In genomic region chr13:115100381-115101177, GRCm38 (mm10) we compare ENCODE assay signal across 8 mouse cellular contexts. TPM values are rescaled to one million over a fixed set of nuclear protein-coding genes. Genes with fewer than 3 reads are reported as not detected.
DNase-seq lines count a peak whose midpoint lies in the region; ATAC-seq and TF ChIP-seq lines count a peak whose summit lies in the region.

No protein-coding gene starts in this region.

- DNase-seq in kidney, postnatal 0 days (ENCODE audit: low spot score): peak; percentile 28
- no peak for DNase-seq in kidney, adult 11 months
- DNase-seq in hindbrain, postnatal 0 days (ENCODE audit: low spot score): no peak
- DNase-seq in cerebellum, postnatal 25 days: no peak
- no peak for DNase-seq in retina, postnatal 1 day
- no peak for DNase-seq in right cerebral cortex, postnatal 4 days

- peak overlapping the region; percentile 81 for H3K4me2 ChIP-seq in kidney, postnatal 0 days (ENCODE audit: low read length)
- H3K4me2 ChIP-seq in embryonic facial prominence, embryonic 13.5 days: peak overlapping the region; percentile 98
- peak overlapping the region; percentile 82 for H3K4me2 ChIP-seq in hindbrain, postnatal 0 days (ENCODE audit: low read depth, low read length)
- peak overlapping the region; percentile 87 for H3K4me2 ChIP-seq in midbrain, embryonic 15.5 days

- no peaks in the 10 kb centered on the region for H3K4me1 ChIP-seq in kidney, postnatal 0 days (replicated peaks; ENCODE audit: insufficient read depth, low read length)
- peaks cover 12% of the 10 kb centered on the region; the same call in 1 of the 2 replicates for H3K4me1 ChIP-seq in embryonic facial prominence, embryonic 13.5 days
- H3K4me1 ChIP-seq in hindbrain, postnatal 0 days (ENCODE audit: insufficient read depth, low read length): 0 out of 2 replicates have a peak, but pooled peaks cover 3% of the 10 kb centered on the region
- peaks cover 13% of the 10 kb centered on the region for H3K4me1 ChIP-seq in midbrain, embryonic 15.5 days

- H3K27ac ChIP-seq in kidney, postnatal 0 days: peak overlapping the region; percentile 95
- no peak overlapping the region for H3K27ac ChIP-seq in embryonic facial prominence, embryonic 13.5 days
- H3K27ac ChIP-seq in hindbrain, postnatal 0 days: peak overlapping the region; percentile 62; the same call in 1 of the 2 replicates
- H3K27ac ChIP-seq in midbrain, embryonic 15.5 days: no peak overlapping the region

- ATAC-seq in kidney, postnatal 0 days (replicated peaks; ENCODE audit: low FRiP score, low read depth): no peak
- ATAC-seq in embryonic facial prominence, embryonic 13.5 days (ENCODE audit: insufficient number of reproducible peaks, insufficient read depth, low FRiP score, low TSS enrichment, low read depth): no peak
- no peak for ATAC-seq in hindbrain, postnatal 0 days
- no peak for ATAC-seq in midbrain, embryonic 15.5 days (replicated peaks)

- 26% methylated on average over 11 of the region's 11 CpGs for WGBS in kidney, postnatal 0 days
- WGBS in embryonic facial prominence, embryonic 13.5 days: 30% methylated on average over 11 of the region's 11 CpGs
- WGBS in hindbrain, postnatal 0 days: 34% methylated on average over 11 of the region's 11 CpGs
- 34% methylated on average over 11 of the region's 11 CpGs for WGBS in midbrain, embryonic 15.5 days

- H3K4me3 ChIP-seq in kidney, postnatal 0 days (replicated peaks; ENCODE audit: low read depth, low read length): peak overlapping the region; percentile 79
- peak overlapping the region; percentile 56 for H3K4me3 ChIP-seq in embryonic facial prominence, embryonic 13.5 days
- peak overlapping the region; percentile 54 for H3K4me3 ChIP-seq in hindbrain, postnatal 0 days (ENCODE audit: low read length)
- H3K4me3 ChIP-seq in midbrain, embryonic 15.5 days: peak overlapping the region; percentile 47

- H3K36me3 ChIP-seq in kidney, postnatal 0 days (ENCODE audit: insufficient read depth, low read length): no peaks in the 10 kb centered on the region
- H3K36me3 ChIP-seq in embryonic facial prominence, embryonic 13.5 days: no peaks in the 10 kb centered on the region
- no peaks in the 10 kb centered on the region for H3K36me3 ChIP-seq in hindbrain, postnatal 0 days (ENCODE audit: insufficient read depth, low read length)
- no peaks in the 10 kb centered on the region for H3K36me3 ChIP-seq in midbrain, embryonic 15.5 days (replicated peaks)

- no peaks in the 10 kb centered on the region for H3K9me3 ChIP-seq in kidney, postnatal 0 days (replicated peaks; ENCODE audit: low read length)
- no peaks in the 10 kb centered on the region for H3K9me3 ChIP-seq in embryonic facial prominence, embryonic 13.5 days
- no peaks in the 10 kb centered on the region for H3K9me3 ChIP-seq in hindbrain, postnatal 0 days (ENCODE audit: low read length)
- no peaks in the 10 kb centered on the region for H3K9me3 ChIP-seq in midbrain, embryonic 15.5 days

- H3K27me3 ChIP-seq in kidney, postnatal 0 days (ENCODE audit: insufficient read depth, low read length): no peaks in the 10 kb centered on the region
- peaks cover 26% of the 10 kb centered on the region for H3K27me3 ChIP-seq in embryonic facial prominence, embryonic 13.5 days
- no peaks in the 10 kb centered on the region for H3K27me3 ChIP-seq in hindbrain, postnatal 0 days (ENCODE audit: insufficient read depth, low read length)
- peaks cover 25% of the 10 kb centered on the region for H3K27me3 ChIP-seq in midbrain, embryonic 15.5 days (replicated peaks)

- peak overlapping the region; percentile 81 for H3K9ac ChIP-seq in kidney, postnatal 0 days (ENCODE audit: low read depth, low read length)
- peak overlapping the region; percentile 73; the same call in 1 of the 2 replicates for H3K9ac ChIP-seq in embryonic facial prominence, embryonic 13.5 days
- peak overlapping the region; percentile 33 for H3K9ac ChIP-seq in hindbrain, postnatal 0 days (replicated peaks; ENCODE audit: low read length)
- H3K9ac ChIP-seq in midbrain, embryonic 15.5 days: no peak overlapping the region

- no peak for TF ChIP-seq CTCF in kidney, postnatal 0 days (IDR thresholded peaks at IDR 0.05; ENCODE audit: low read depth)
- no peak for TF ChIP-seq CTCF in hindbrain, postnatal 0 days (IDR thresholded peaks at IDR 0.05; ENCODE audit: low read depth)

RNA-seq across cellular contexts. Expression of gene Gm49395, which starts 1.1 kb away (rescaled TPM):
- polyA plus RNA-seq in kidney, postnatal 0 days (2015; fragmentation: Nextera tagmentation; extraction: Ambion mirVana): 12.1 and 15.3 TPM in 2 replicates
- 2.6 and 3.4 TPM in 2 replicates for polyA plus RNA-seq in embryonic facial prominence, embryonic 13.5 days (2015; fragmentation: Nextera tagmentation; extraction: Ambion mirVana)
- 0.90 TPM in 1 of 2 replicates, not detected in the other for total RNA-seq in hindbrain, postnatal 0 days (2014; rRNA removed)
- 2.9 and 4.2 TPM in 2 replicates for polyA plus RNA-seq in hindbrain, postnatal 0 days (2015; fragmentation: Nextera tagmentation; extraction: Ambion mirVana)
- 2.2 and 2.7 TPM in 2 replicates for polyA plus RNA-seq in midbrain, embryonic 15.5 days (2015; fragmentation: Nextera tagmentation; extraction: Ambion mirVana)

RNA-seq across cellular contexts. Expression of gene Itga1, which starts 1.2 kb away (rescaled TPM):
- 27.1 and 29.4 TPM in 2 replicates for polyA plus RNA-seq in kidney, postnatal 0 days (2015; fragmentation: Nextera tagmentation; extraction: Ambion mirVana)
- polyA plus RNA-seq in embryonic facial prominence, embryonic 13.5 days (2015; fragmentation: Nextera tagmentation; extraction: Ambion mirVana): 3.6 TPM in 2 replicates
- 4.6 and 6.8 TPM in 2 replicates for total RNA-seq in hindbrain, postnatal 0 days (2014; rRNA removed)
- polyA plus RNA-seq in hindbrain, postnatal 0 days (2015; fragmentation: Nextera tagmentation; extraction: Ambion mirVana): 3.7 and 4.1 TPM in 2 replicates
- 7.2 and 7.6 TPM in 2 replicates for polyA plus RNA-seq in midbrain, embryonic 15.5 days (2015; fragmentation: Nextera tagmentation; extraction: Ambion mirVana)

RNA-seq across cellular contexts. Expression of gene Pelo, which starts 10.6 kb away (rescaled TPM):
- polyA plus RNA-seq in kidney, postnatal 0 days (2015; fragmentation: Nextera tagmentation; extraction: Ambion mirVana): 8.4 and 9.9 TPM in 2 replicates
- polyA plus RNA-seq in embryonic facial prominence, embryonic 13.5 days (2015; fragmentation: Nextera tagmentation; extraction: Ambion mirVana): 4.8 and 7.1 TPM in 2 replicates
- total RNA-seq in hindbrain, postnatal 0 days (2014; rRNA removed): 9.8 and 16.0 TPM in 2 replicates
- polyA plus RNA-seq in hindbrain, postnatal 0 days (2015; fragmentation: Nextera tagmentation; extraction: Ambion mirVana): 7.4 and 7.8 TPM in 2 replicates
- polyA plus RNA-seq in midbrain, embryonic 15.5 days (2015; fragmentation: Nextera tagmentation; extraction: Ambion mirVana): 4.1 and 4.7 TPM in 2 replicates

Comparison
In these comparisons a context has a peak if more than half of its experiments do, and no peak if none do; other contexts are left out.
1. H3K27ac ChIP-seq: peak in kidney, postnatal 0 days (single experiment) and hindbrain, postnatal 0 days (single experiment); none in embryonic facial prominence, embryonic 13.5 days (single experiment) and midbrain, embryonic 15.5 days (single experiment).
2. Peak in every context shown above with its lines, with median percentiles within 50 percentile points of each other: H3K4me2 ChIP-seq and H3K4me3 ChIP-seq.